Mouse (Mus musculus) embryonic facial prominence, embryonic 15.5 days (tissue): Measurements from ENCODE around the gene Ino80e. TPM values are rescaled to one million over a fixed set of nuclear protein-coding genes. Genes with fewer than 3 reads are reported as not detected.

Experiments
- ATAC-seq: fragments of 200-750 bp; cut with Nextera tagmentation; 2 replicates; pipeline ENCODE4 v1.8.0; 2017; ENCODE audit warnings: low read depth, moderate TSS enrichment; ENCODE audit not compliant: insufficient number of reproducible peaks, low FRiP score, low TSS enrichment
- H3K27ac ChIP-seq: fragments of 300-500 bp; sonication (generic); replicated peaks from 2 replicates; pipeline ENCODE4 v1.5.1; 2015; ENCODE audit warnings: mild to moderate bottlenecking, inconsistent platforms
- H3K27me3 ChIP-seq: fragments of 300-500 bp; sonication (generic); 2 replicates; pipeline ENCODE4 v1.6.1; 2015; ENCODE audit warnings: inconsistent platforms
- H3K36me3 ChIP-seq: fragments of 300-500 bp; sonication (generic); 2 replicates; pipeline ENCODE4 v1.6.1; 2015; ENCODE audit warnings: mild to moderate bottlenecking, inconsistent platforms
- H3K4me1 ChIP-seq: fragments of 300-500 bp; sonication (generic); 2 replicates; pipeline ENCODE4 v1.6.1; 2015; ENCODE audit warnings: inconsistent platforms
- H3K4me2 ChIP-seq: fragments of 300-500 bp; sonication (generic); replicated peaks from 2 replicates; pipeline ENCODE4 v1.6.1; 2015; ENCODE audit warnings: mild to moderate bottlenecking, inconsistent platforms
- H3K4me3 ChIP-seq: fragments of 300-500 bp; sonication (generic); replicated peaks from 2 replicates; pipeline ENCODE4 v1.5.1; 2015; ENCODE audit warnings: mild to moderate bottlenecking, inconsistent platforms
- H3K9ac ChIP-seq: fragments of 300-500 bp; sonication (generic); 2 replicates; pipeline ENCODE4 v1.6.1; 2015; ENCODE audit warnings: inconsistent platforms
- H3K9me3 ChIP-seq: fragments of 300-500 bp; sonication (generic); replicated peaks from 2 replicates; pipeline ENCODE4 v1.6.1; 2016; ENCODE audit warnings: inconsistent platforms
- WGBS: fragments of 180-500 bp; shearing (Covaris S2); methylation state at CpG from one replicate; pipeline ENCODE4 v1.1.7; 2015; 5-methylcytosine and 5-hydroxymethylcytosine counted together
- polyA plus RNA-seq: library from polyadenylated mRNA; unstranded; fragments of >200 nt; fragmentation: Nextera tagmentation; extraction: Ambion mirVana; gene quantifications from 2 replicates; pipeline ENCODE4 v1.2.1, GENCODE M21; 2015

The Ino80e gene
- polyA plus RNA-seq, 1 experiment from 2014 or later: 92.0 TPM

DNA sequence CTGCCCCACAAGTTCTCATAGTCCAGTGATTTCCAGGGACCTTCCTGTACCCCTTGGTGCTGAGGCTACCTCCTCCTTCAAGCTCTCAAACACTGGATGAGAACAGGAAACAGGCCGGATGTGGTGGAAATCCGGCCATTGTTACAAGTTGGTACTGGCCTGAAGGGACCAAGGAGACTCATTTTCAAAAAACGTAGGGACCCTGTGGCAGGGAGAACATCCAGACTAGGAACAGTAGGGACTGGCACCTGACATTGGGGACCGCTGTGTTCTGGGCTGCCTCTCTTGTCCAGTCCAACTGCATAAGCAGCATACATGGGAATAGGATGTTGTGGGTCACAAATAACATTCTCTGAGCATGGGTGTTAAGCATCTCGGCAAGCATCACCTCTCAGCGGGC is 18.9 kb upstream of the Ino80e start:
- Histone ChIP-seq H3K36me3 (peaks cover 45% of the 10 kb centered on the region), H3K27ac (no peak overlapping the region), H3K9me3 (no peaks in the 10 kb centered on the region), H3K4me1 (peaks cover 25% of the 10 kb centered on the region), H3K4me2 (peak overlapping the region; percentile 82; the same call in 1 of the 2 replicates), H3K4me3 (no peak overlapping the region), H3K9ac (no peak overlapping the region), H3K27me3 (no peaks in the 10 kb centered on the region)
- ATAC-seq: no peak
- 68% methylated on average over 6 of the region's 6 CpGs for WGBS

DNA sequence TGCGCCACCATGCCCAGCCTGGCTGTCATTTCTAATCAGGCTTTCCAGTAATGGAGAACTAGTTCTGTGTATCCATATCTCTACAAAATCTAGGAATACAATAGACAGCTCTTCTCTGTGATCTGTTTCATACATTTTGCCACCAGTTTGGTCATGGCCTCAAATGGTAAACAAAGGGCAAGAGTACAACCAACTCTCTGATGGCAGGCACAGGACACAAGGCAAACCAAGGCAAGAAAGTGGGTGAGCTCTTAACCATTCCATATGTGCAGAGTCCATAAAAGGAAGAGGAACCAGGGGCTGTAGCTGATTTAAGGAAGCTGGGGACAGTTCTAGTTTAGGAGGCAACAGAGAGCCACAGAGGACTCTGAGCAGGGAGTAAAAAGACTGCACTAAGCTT is 15.1 kb upstream of the Ino80e start:
- ATAC-seq: no peak
- Histone ChIP-seq H3K27me3 (no peaks in the 10 kb centered on the region), H3K9me3 (no peaks in the 10 kb centered on the region), H3K9ac (no peak overlapping the region), H3K4me2 (no peak overlapping the region), H3K36me3 (peaks cover 83% of the 10 kb centered on the region), H3K4me1 (peaks cover 13% of the 10 kb centered on the region), H3K27ac (no peak overlapping the region), H3K4me3 (no peak overlapping the region)
- WGBS: 90% methylated on average over 1 of the region's 1 CpGs

DNA sequence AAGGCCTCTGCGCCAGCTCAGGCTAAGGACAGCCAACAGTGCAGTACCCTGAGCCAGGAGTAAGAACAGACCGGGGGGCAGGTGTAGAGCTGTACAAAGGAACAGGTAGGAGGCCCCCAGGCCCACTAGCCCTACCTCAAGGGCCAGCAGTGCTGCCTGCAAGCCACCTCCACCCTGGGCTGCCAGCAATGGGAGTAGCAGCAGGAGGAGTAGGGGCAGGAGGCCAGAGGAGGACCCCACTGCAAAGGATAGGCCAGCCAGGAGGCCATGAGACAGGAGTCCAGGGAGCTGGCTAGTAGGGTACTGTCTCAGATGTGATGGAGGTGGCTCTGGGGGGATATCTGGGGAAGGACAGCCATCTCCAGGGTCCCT is 8.3 kb upstream of the Ino80e start:
- Histone ChIP-seq H3K9ac (no peak overlapping the region), H3K27ac (no peak overlapping the region), H3K36me3 (peaks cover 98% of the 10 kb centered on the region), H3K27me3 (no peaks in the 10 kb centered on the region), H3K9me3 (no peaks in the 10 kb centered on the region), H3K4me3 (no peak overlapping the region), H3K4me1 (no peaks in the 10 kb centered on the region), H3K4me2 (no peak overlapping the region)
- 97% methylated on average over 2 of the region's 2 CpGs for WGBS
- ATAC-seq: no peak

DNA sequence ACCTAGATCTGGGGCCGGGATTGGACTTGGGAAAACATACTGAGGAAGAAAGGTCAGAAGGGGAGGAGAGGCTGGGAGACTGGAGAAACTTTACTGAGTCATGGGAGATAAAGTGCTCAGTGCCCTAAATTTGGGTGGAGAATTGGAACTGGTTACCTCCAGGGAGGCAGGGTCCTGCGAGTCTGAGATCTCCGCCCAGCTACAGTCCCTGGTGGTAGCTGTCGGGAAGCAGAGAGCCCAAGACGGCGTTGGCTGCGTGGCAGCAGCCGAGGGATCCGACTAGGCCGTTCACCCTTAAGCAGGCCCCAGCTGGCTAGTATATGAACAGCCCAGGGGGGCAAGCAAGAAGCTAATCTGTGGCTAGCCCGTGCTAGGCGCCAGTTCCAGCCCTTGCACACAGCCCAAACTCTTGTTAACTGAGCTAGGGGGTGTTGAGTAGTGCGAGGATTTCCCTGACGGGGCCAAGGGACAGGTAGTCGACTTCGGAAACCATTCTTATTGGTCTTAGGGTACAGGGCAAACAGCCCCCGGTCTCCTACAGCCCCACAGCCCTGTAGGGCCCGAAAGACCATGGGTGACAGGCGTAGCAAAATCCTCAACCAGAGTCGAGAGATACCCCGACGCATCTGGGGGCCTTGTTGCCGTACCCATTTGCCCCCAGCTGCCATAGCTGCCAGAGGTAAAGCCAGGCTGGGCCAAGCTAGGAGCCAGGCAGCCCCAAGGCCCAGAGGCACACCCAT is 7.8 kb upstream of the Ino80e start:
- Histone ChIP-seq H3K27me3 (no peaks in the 10 kb centered on the region), H3K27ac (no peak overlapping the region), H3K4me2 (no peak overlapping the region), H3K36me3 (peaks cover 98% of the 10 kb centered on the region), H3K4me1 (no peaks in the 10 kb centered on the region), H3K4me3 (no peak overlapping the region), H3K9me3 (no peaks in the 10 kb centered on the region), H3K9ac (no peak overlapping the region)
- ATAC-seq: no peak
- WGBS: 92% methylated on average over 23 of the region's 23 CpGs

DNA sequence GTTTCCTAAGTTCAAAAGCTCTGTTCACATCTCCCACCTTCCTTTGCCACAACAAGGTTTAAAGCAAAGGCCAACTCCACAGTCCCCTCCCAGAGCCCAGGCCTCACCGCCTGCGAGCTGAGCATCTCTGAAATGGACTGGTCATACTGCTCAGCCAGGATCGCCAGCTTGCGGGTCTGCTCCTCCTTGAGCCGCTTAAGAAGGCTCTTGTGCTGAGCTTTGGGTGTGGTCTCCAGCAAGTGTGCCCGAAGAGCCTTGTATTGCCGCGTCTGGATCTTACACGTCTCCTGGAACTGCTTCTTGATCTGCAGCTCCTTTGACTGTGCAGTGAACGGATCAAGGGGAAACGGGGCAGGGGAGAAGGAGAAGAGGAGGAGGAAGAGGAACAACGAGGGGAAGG is 5.8 kb upstream of the Ino80e start:
- Histone ChIP-seq H3K4me1 (peaks cover 17% of the 10 kb centered on the region), H3K9ac (no peak overlapping the region), H3K27me3 (no peaks in the 10 kb centered on the region), H3K36me3 (peaks cover 90% of the 10 kb centered on the region), H3K4me3 (no peak overlapping the region), H3K4me2 (no peak overlapping the region), H3K27ac (no peak overlapping the region), H3K9me3 (no peaks in the 10 kb centered on the region)
- 80% methylated on average over 12 of the region's 12 CpGs for WGBS
- no peak for ATAC-seq

DNA sequence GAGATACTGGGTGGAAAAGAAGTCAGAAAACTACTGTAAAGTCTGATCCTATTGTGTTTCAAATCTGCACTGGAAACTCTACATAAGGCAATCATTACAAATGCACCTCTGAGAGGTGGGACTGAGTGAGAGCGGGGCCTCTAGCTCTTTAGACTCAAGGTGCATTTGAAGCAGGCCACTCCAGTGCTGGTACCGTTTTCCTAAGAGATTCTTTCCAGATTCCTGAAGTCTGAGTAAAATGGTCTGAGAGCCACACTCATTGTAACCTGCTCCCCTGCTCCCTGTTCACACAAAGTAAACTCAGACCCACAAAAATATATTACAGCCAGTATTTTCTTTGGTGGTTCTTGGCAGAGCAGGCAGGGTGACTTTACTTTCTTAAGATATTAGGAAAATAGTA is 5.4 kb upstream of the Ino80e start:
- H3K27ac ChIP-seq: no peak overlapping the region

DNA sequence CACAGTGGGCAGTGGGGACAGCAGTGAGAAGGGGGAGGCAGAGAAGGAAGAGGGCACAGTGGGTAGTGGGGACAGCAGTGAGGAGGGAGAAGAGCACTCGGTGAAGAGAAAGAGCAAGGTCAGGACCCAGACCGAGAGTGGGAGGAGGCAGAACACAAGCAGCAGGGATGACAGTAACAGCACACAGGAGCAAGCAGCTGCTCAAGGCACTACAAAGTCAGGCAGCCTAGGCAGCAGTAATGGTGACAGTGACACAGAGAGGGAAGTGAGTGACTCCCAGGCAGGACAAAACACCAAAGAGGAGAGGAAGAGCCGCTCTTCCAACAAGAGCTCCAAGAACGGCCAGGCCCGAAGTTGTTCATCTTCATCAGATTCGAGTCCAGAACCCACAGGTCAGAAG is 1.6 kb upstream of the Ino80e start:
- no peaks in the 10 kb centered on the region for H3K27me3 ChIP-seq
- peak overlapping the region; percentile 22; the same call in 1 of the 2 replicates for H3K9ac ChIP-seq
- peak overlapping the region; percentile 89 for H3K4me2 ChIP-seq
- 74% methylated on average over 6 of the region's 6 CpGs for WGBS
- H3K36me3 ChIP-seq: peaks cover 59% of the 10 kb centered on the region
- H3K9me3 ChIP-seq: no peaks in the 10 kb centered on the region
- ATAC-seq: no peak
- no peak overlapping the region for H3K27ac ChIP-seq
- H3K4me3 ChIP-seq: peak overlapping the region; percentile 76
- peaks cover 34% of the 10 kb centered on the region for H3K4me1 ChIP-seq

More for the DNA sequence above, 5.4 kb upstream of the Ino80e start:
- Histone ChIP-seq H3K27me3 (no peaks in the 10 kb centered on the region), H3K9ac (no peak overlapping the region), H3K4me1 (peaks cover 21% of the 10 kb centered on the region), H3K36me3 (peaks cover 85% of the 10 kb centered on the region), H3K4me3 (no peak overlapping the region), H3K4me2 (no peak overlapping the region), H3K9me3 (no peaks in the 10 kb centered on the region)
- no peak for ATAC-seq
- 80% methylated on average over 2 of the region's 2 CpGs for WGBS

DNA sequence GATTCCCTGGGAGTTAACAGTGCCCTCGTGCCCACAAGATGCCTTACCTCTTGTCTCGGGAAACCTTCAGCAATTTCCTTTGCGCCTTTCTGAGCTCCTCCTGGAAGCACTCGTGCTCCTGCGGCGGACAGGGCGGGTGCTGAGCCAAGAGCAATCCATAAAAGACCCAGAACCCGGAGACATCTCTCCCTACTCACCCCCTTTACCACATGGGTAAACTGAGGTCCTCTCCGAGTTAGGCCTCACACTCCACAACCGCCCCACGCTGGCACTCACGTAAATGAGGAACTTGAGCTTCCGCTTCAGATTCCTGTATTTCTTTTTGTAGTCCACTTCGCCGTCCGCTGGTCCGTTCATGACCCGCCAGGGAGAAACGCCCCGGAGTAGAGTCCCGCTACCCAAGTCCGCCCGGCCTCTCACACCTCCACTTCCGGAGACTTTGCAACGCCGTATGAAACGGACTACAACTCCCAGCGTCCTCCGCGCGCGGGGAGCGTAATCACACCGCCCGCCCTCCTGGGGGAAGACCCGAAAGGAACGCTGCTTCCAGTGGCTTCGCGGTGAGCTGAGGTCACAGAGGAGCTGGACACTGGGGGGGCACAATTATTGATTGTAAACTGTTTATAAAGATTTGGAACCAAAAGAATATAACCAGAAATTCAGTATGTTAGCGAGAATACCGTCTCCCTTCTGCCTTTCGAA is 597 bp downstream of the Ino80e start, which contains the start of gene Hirip3:
Hirip3 (plus strand) TSS at position 544 of the 702 bp plus-strand sequence.
- H3K4me3 ChIP-seq: peak within 1 kb of the TSS; percentile 76
- peaks cover 57% of the 10 kb centered on the region for H3K36me3 ChIP-seq
- peak within 1 kb of the TSS; percentile 85 for H3K27ac ChIP-seq
- peaks cover 34% of the 10 kb centered on the region for H3K4me1 ChIP-seq
- peak; percentile 91 for ATAC-seq
- H3K9ac ChIP-seq: peak within 1 kb of the TSS; percentile 62
- H3K27me3 ChIP-seq: no peaks in the 10 kb centered on the region
- H3K4me2 ChIP-seq: peak within 1 kb of the TSS; percentile 89
- no peaks in the 10 kb centered on the region for H3K9me3 ChIP-seq
- 1% methylated on average over 42 of the region's 42 CpGs for WGBS

DNA sequence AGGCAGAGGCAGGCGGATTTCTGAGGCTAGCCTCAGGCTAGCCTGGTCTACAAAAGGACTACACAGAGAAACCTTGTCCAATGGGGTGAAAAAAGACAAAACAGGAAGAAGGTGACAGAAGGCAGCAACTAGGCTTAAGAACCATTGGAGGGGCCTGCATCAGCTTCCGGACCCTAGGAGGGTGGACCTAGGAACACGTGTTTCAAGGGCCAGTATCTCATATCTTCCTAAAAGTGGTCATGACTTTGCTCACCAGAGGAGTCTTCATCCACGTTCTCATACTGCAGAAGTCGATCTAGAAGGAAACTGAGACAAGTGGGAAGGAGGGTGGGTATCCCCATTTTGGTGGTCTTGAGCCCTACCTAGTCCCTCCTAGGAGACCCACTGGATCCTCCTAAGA is 1.2 kb downstream of the Ino80e start:
- peaks cover 34% of the 10 kb centered on the region for H3K4me1 ChIP-seq
- H3K36me3 ChIP-seq: peaks cover 57% of the 10 kb centered on the region
- H3K27ac ChIP-seq: peak overlapping the region; percentile 85; the same call in 1 of the 2 replicates
- ATAC-seq: no peak
- H3K9me3 ChIP-seq: no peaks in the 10 kb centered on the region
- peak overlapping the region; percentile 62 for H3K9ac ChIP-seq
- 64% methylated on average over 5 of the region's 5 CpGs for WGBS
- H3K27me3 ChIP-seq: no peaks in the 10 kb centered on the region
- peak overlapping the region; percentile 89 for H3K4me2 ChIP-seq
- peak overlapping the region; percentile 76 for H3K4me3 ChIP-seq

DNA sequence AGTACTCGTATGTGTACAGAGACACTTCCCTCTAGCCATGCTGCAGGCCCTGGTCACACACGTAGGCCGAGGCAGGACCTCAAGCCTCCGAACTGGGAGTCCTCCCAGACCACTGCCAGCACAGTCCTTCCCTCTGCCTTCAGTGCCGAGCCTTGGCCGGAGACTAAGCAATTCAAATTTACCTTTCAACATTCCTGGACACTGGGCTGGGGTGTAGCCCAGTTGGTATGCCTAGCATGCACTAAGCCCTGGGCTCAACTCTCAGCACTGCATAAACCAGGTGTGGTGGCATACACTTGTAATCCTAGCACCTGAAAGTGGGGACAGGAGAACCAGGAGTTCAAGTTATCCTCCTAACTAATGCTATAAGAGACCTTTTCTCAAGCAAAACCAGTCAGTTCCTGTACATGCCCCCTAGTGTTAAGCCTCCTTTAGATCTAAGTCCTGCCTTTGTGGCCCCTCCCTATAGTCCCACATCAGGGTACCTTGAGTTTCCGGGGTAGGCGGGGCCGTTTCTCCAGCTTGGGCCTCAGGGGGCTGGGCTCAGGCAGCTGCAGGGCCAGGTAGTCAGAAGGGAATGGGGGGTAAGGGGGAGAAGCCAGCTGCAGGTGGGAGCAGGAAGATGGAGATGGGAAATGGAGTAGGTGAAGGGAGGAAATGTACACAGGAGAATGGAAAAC is 5.3 kb downstream of the Ino80e start:
- 76% methylated on average over 9 of the region's 9 CpGs for whole genome bisulfite sequencing
- H3K27ac ChIP-seq: no peak overlapping the region
- no peaks in the 10 kb centered on the region for H3K9me3 ChIP-seq
- no peak overlapping the region; the same call in 1 of the 2 replicates for H3K9ac ChIP-seq
- peaks cover 11% of the 10 kb centered on the region for H3K4me1 ChIP-seq
- no peak overlapping the region for H3K4me3 ChIP-seq
- peaks cover 76% of the 10 kb centered on the region for H3K36me3 ChIP-seq
- no peak for ATAC-seq
- no peaks in the 10 kb centered on the region for H3K27me3 ChIP-seq
- H3K4me2 ChIP-seq: no peak overlapping the region

DNA sequence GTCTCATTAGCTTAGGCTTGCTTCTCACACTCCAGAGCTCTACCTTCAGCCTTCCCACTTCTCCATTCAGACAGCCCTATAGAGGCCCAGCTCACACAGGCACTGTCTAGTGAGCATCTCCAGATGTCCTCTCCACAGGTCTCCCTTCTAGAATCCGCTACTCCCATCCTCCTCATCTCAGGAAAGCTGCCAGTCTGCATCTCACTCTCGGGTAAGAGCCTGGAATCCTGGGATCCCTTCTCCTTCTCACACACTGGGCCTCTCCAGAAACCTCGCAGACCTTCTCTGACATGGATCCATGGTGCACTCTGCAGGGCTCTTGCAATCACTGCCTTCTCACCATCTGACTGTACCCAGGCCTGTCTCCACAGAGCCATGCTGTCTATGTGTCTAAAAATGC is 6.5 kb downstream of the Ino80e start:
- Histone ChIP-seq H3K36me3 (peaks cover 79% of the 10 kb centered on the region), H3K4me2 (no peak overlapping the region), H3K4me1 (peaks cover 10% of the 10 kb centered on the region), H3K9ac (no peak overlapping the region), H3K27me3 (no peaks in the 10 kb centered on the region), H3K4me3 (no peak overlapping the region), H3K9me3 (no peaks in the 10 kb centered on the region), H3K27ac (no peak overlapping the region)
- WGBS: 84% methylated on average over 3 of the region's 3 CpGs
- ATAC-seq: no peak
